Mouse (Mus musculus): ENCODE results near the gene Tbx5.

The Tbx5 gene

DNA sequence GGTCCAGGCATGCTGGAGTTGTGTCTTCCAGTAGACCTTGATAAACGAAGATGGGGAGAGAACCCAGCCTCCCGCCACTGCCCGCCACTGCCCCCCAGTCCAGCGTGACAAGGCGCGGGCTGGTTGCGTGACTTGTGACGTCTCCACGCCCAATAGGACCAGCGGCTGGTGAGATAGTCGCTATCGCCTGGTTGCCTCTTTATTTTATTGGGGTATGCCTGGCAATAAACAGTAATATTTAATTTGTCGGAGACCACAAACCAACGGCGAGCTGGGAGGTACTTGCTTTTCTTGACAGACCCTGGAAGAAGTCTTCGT, at the start of gene Tbx5:
Gene Tbx5 (plus strand): TSS at position 190 of the 318 bp plus-strand sequence.
- in situ Hi-C loops (cut with MboI, MseI), result no loop called here

DNA sequence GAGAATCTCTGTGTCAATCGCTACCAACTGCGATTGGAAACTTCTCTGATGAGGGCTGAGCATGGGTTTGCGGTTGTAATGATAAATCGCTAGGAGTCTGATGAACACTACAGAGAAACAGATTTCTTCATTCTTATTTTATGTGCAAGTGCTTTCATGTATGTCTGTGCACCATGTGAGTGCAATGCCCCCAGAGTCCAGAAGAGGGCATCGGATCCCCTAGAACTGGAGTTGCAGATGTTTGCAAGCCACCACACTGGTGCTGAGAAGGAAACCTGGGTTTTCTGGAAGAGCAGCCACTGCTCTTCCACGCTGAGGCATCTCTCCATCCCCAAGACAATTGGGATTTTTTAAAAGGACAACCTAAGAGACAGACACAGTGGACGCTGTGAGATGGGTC, 46.5 kb upstream of the Tbx5 start:
- in situ Hi-C loops (cut with MboI, MseI), result no loop called here

DNA sequence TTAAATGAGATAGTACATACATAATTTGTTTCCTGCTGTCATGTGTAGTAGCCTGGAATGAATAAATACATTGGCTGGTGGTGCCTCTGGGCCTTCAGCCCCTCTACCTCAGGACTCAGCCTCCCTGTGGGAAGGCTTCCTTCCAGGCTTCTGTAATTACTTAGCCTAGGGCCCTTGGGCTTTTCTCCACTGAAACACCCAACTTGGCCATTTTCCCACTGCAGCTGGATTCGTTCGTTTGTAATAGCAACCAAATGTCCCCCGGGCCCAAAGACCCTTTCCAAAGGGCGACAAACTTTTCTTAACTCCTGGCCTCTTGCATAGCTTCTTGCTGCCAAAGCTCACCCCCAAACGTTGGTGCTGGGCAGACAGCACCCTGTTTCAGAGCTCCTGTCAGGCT, 40.8 kb upstream of the Tbx5 start:
- in situ Hi-C loops (cut with MboI, MseI), result no loop called here

DNA sequence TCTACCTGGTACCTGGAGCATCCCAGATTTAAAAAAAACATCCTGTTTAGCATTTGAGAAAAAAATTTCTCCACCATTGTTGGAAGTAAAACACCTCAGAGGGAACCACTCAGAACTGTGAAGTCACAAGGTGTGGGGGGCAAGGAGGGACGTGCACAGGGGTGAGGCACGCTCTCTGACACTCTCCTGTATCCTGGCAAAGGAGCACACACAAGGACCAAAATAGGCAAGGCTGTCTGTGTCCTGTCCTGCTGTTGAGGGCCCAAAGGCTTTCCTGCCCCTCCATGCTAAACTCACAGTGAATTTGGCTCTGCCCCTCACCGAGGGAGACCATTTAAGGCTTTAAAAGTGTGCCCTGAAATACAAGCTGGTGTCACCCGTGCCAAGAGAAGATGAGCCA, 38.5 kb upstream of the Tbx5 start:
- in situ Hi-C loops (cut with MboI, MseI), result no loop called here

DNA sequence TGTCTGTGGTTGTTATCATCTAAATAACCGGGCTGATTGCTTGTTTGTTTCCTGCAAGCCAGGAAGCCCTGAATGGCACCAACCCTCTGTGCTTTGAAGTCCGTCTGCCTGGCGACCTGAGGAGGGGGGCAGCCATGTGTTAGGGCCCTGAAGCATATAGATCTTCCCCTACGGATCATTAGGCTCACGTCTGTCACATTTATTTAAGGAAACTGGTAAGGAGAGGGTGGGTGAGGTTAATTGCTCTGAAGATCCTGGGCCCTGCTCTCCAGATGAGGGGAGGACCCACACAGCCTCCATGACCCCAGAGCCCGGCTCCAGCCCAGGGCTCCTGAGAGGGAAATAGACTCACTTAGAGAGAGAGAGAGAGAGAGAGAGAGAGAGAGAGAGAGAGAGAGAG, 37.1 kb upstream of the Tbx5 start:
- in situ Hi-C loops (cut with MboI, MseI), result no loop called here

DNA sequence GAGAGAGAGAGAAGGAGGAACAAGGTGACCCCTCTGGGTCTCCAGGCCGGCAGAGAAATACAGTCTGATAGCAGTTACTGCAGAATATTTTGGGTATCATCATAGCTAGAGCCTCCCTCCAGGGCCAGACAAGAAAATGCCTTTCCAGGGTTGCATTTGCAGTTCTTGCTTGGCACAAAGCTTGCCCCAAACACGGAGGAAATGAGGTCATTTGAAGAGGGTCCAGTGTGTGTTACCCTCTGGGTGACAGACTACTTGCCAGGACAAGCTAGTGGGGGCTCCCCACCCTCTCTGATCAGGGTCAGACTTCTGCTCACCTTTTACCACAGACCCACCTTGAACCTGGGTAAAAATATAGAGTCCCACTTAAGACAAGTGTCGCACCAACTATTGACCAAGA, 36.7 kb upstream of the Tbx5 start:
- in situ Hi-C loops (cut with MboI, MseI), result no loop called here

DNA sequence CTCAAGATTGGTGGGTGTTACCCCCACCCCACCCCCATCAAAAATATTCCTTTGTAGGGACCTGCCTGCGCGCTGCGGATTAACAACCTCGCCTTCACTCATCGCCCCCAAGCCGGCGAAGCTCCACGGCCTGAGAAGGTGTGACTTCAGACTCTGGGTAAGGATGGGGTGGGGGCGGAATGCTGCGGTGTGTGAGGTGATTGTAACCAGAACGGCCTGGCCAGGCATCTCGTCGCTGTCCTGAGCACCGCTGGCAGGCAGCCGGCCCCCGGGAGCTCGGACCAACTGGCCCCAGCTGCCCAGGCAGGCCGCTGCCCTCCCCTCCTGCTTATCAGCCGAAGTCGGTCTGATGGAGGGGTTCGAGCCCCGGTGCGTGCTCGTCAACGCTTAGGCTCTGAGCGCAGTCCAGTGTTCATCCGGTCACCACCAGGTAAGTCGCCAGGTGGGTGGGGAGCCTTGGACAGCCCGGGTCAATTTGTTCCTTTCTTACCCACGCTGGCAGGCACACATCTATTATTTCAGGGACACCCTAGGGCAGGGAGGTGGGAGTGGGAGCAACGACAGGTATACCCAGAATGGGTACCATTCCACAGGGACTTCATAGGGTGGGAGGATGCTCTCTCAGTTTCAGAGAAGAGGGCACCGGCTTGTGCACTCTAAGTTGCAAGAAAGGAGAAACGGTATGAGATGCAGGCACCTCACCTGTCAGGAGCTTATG, 35.9 kb upstream of the Tbx5 start:
- in situ Hi-C loops (cut with MboI, MseI), result no loop called here

DNA sequence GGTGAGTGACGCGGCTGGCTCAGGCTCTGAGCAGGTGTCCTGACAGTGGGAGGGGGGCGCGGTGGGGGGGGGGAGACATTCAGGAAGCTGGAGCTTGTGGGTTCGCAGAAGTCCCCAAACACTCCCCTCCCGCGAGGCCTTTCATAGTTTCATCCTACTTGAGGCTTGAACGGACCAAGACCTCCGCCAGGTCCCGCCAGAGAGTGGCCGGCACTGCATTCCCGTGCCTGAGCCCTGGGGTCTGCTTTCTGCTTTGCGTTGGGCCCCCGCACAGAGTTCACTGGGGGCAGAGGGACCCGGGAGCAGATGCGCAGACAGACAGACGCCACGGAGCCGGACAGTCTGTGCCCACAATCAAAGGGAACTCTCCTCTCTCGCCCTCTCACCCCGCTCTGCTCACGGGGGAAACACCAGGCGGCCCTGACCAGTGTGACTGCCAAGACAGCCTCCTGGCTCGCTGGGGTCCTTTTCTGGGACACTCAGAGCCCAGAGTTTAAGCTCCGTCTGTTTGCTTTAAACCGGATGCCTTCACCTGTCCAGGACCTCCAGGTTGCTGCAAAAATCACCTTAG, 34.8 kb upstream of the Tbx5 start:
- in situ Hi-C loops (cut with MboI, MseI), result no loop called here

DNA sequence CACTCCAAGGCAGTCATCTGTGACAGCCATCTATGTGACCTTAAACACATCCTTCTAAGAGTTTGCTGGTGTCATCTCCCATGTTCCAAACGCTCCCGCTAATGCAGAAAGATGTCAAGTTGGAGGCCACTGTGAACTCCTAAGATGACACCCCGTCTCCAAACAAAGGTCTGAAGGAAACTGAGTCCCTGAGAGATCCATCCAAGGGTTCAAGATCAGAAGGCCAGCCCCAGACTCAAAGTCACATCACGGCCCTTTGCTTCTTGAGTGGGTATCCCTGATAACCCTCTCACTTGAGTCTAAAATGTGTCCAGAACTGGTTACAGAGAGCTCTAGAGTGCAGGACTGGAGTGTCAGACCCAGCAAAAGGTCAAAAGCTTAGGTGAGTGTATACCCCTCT, 34.2 kb upstream of the Tbx5 start:
- in situ Hi-C loops (cut with MboI, MseI), result no loop called here

DNA sequence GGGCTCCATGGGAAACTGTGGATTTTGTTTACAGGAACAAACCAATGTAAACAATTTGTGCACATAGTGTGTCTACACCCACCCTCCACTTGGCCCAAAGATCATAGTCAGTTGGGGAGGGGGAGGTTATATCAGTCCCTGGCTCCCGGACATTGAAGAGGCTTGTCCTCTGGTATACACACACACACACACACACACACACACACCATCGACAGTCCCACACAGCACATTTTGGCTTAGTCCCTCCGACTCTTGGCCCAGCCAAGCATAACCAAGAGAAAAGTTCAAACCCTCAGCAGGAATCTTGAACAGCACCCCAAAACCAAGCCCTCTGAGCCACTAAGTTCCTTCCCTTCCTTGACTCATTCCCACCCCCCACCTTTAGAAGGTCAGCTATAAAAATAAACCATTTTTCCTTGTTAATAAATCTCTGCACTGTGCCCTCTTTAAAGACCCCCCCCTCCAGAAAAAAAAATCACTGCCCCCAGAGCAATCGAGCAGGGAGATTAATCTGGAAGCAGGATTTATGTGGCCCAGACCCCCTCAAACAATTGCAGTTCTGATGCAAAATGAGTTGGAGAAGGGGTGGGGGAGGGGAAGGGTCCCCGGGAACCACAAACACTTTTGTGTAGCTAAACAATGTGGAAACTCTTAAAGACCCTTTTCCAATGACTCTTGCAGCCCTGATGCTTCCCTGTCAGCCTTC, 33.6 kb upstream of the Tbx5 start:
- in situ Hi-C loops (cut with MboI, MseI), result no loop called here

DNA sequence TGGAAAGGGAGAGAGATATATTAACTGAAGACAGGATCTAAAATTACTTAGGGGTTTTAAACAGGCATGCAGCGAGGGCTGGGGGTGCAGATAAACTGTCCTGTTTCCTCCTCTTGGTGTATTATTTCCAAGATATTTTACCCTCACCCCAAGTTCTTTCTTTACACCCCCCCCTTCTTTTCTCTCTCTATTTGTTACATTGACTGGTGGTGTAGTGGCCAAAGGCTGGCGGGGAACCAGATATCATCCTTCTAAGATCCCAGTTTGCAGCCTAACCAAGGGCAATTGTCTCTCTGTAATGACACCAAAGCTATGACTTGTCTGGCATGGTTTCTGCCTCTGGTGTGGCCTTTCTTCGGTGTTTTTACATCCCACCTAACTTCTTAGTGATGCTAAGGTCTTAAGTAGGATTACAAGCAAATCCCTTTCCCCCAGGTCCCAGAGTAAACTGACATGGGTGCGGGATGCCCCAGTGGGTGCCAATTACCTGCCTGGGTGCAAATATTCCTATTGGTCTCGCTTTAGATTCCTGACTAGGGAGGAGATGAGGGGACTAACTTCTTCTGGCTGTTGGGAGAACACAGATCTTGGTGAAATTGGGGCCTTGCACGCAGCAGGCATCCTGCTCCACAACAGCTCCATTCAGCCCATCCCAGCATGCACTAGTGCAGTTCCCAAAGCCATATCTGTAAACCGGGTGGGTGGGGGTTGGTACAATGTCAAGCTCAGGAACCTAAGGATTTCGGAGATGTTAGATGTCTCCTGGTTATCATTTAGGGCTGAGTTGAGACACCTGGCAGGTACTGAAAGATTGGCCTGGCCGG, 32.8 kb upstream of the Tbx5 start:
- in situ Hi-C loops (cut with MboI, MseI), result no loop called here

DNA sequence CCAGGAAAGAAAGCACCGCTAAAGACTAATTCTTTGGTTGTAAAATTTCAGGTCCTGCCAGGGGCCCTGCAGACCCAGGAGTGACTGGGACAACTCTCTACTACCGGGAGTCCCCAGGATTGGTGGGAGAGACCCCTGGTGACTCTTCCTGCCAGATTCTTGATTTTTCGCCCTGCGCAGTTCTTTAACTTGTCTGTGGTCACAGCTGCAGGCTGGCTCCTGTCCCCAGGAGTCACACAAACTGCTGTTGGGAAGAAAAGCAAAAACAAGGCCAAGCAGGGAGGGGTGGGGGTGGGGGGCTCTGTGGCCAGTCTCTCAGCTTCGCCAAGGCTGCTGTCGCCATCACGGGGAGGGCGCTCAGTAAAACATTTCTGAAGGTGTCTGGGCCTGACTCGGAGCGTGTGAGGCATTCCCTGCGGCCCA, 32.2 kb upstream of the Tbx5 start:
- in situ Hi-C loops (cut with MboI, MseI), result no loop called here

DNA sequence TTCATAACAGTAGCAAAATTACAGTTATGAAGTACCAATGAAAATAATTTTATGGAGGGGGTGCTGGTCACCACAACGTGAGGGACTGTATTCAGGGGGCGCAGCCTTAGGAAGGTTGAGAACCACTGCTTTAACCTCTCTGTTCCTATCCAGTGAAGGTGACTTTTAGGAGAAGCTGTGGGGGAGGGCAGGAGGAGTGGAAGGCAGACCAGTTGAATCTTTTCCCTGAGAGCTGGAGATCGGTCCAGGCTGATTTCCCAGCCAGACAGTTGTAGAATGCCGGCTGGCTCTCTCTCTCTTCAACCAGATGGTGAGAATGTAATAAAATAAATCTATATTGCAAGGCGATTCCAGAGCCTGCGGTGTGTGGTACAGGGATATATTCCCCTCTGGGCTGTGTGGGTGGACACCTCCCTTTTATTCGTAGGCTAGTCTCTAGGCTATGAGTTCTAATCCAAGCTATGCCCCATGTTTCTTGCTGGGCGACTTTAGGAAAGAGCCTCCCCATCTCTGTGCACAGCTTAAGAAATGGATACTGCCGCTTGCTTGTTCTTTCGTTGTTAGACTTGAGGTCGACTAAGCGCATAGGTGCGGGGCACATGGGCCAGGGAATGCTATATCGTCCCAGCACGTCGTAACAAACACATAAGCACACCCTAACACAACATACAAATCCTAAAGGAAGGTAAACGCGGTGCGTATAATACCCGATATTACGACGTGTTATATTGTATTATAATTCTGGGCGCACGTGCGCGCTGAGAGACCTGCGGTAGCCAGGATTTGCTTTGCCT, 29.7 kb upstream of the Tbx5 start:
- in situ Hi-C loops (cut with MboI, MseI), result no loop called here

DNA sequence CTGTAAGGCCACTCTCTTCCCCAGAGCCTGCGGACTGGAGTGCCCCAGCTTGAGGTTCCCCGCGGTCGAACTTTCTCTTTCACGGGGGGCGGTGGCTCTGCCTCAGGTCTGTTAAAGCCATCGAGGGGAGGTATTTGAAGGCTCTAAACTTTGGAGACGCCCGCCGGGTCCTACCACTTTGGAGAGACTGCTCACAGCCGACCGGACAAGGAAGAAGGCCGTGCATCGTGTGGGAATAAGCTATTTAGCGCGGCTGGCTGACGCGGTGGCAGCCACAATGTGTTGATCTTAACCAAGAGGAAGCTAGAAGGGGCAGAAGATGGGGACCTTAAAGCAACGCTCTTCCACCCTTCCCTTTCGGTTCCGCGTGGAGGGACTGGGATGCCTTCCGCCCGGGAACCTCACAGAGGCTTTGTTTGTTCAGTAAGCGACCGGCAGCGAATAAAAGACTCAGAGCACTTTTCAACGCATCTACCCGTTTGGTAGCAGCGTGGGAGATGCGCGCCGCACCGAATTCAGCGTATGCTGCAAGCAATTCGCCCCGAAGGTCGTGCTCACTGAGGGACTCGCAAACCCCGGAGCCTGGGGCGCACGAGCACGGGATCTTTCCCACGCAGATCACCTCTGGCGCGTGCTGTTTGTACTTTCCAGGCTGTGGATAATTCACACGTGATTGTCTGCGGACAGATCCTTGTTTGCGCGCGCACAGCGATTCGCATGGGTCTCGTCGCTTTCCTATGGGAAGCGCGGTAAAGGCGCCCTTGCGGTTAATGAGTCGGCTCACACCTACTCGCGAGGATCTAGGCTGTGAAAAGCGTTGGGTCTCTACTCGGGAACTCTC, 28.8 kb upstream of the Tbx5 start:
- in situ Hi-C loops (cut with MboI, MseI), result no loop called here

DNA sequence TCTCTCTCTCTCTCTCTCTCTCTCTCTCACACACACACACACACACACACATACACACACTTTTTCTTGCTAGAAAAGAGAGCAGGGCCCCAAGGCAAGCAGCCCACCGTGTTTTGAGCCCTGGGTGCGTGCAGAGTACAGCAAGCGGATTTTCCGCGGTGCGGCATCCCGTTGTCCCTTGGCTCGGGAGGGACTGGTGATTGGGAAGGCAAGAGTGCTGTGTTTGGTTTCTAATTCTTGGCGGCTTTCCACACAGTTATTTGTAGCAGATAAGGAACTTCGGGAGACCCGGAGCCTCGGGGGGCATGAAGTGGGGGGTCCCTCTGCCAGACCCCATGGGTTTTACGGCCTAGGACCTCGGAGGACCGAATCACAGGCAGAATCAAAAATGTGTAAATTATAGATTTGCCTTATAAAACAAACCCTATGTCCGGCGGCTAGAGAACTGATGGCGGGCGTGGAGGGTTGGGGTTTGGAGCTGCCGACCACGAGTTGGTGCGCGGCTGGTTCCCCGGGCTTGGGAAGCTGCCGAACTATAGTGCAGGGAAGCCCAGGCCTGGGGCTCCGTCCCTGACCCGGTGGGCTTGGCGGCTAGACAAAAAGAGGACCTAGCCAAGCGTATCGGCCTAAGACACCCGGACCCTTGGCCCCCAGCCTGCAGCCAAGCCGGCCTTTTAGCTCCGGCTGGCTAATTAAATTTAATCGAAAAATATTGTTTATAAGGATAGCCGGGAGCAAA, 28.0 kb upstream of the Tbx5 start:
- in situ Hi-C loops (cut with MboI, MseI), result no loop called here

DNA sequence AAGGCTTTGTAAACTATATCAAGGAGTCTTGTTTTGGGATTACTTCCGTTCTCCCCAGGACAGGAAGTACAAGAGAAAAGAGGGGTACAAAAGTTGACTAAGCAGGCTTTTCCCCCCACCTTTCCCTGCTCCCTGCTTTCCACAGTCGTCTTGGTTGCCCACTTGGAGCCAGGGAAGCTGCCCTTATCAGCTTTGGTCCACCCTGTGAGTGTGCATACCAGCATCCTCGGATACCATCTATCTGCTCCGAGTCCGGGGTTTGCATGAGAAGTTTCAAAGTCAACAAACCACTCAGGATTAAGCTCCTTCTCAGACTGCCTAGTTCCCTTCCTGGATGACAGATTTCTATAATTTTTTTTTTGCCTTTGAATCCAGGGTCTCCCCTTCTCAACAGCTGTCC, 26.8 kb upstream of the Tbx5 start:
- in situ Hi-C loops (cut with MboI, MseI), result no loop called here

DNA sequence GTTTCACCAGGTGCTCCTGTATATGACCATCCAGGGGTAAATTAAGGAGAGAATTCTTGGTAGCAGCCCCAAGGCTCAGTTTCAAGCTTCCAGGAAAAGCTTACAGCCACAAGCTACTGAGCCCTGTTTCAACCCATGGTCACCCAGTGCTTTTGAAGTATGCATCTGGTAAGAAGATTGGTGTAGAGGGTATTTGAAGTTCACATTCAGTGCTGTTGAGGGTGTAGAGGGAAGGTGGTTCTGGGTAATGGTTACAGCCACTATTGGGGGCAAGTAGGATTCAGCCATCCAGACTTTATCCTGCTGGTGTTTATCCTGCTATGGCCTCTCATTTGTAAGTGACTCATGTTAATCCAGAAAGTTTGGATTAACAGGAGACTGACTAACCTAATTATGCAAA, 26.0 kb upstream of the Tbx5 start:
- in situ Hi-C loops (cut with MboI, MseI), result no loop called here

DNA sequence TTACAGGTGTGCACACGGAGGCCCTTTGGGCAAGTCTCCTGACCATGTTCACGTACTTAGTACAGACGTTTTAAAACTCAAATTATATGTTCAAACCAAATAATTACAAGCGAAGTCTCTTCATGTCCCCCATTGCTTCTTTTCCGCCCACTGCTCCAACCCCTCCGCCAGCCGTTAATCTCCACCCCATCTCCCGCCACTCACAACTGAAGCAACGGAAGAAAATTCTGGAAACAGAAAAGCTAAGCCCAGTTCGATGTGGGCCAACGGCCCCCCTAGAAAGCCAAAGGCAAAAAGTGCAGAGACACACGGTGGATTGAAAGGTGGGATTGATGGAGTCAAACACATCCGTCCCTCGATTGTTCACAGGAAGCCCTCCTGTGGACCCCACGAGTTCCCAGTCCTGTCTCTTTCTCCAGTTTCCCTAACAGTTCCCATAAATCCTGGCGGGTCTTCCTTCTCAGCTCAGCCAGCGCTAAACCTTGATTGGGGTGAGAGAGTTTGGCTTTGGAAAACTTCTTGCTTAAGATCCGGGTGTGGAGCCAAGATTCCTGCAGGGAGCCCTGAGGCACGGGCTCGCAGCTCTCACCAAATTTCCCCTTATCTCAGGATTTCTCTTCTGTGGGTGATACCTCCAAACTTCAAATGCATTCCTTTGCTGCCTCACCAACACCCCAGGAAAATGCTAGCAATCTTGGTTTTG, 24.8 kb upstream of the Tbx5 start:
- in situ Hi-C loops (cut with MboI, MseI), result no loop called here

DNA sequence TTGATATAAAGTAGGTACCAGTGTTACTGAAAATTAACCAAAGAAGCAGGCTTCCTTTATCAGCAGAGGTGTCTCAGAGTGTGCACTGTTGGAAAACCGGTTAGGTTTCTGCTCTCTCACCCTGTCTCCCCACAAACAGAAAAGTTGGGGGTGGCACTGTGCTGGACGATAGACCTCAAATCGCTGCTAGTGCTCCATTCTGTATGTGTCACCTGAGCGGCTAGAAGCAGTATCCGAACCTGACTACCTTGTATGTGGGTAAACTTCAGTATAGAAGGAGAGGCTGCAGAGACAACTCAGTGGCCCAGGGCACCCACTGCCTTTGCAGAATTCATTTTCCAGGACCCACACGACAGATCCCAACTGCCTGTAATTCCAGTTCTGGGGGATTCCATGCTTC, 23.8 kb upstream of the Tbx5 start:
- in situ Hi-C loops (cut with MboI, MseI), result no loop called here

Data from T-helper 17 cell (primary cell).